Mouse (Mus musculus) thymus, adult 2 months (tissue): Measurements from ENCODE around the gene Olfml2b. TPM values are rescaled to one million over a fixed set of nuclear protein-coding genes. Genes with fewer than 3 reads are reported as not detected.

ENCODE experiments used
- DNase-seq: peaks from one replicate; pipeline ENCODE4 v3.0.0; 2021
- H3K27ac ChIP-seq: fragments of 200-500 bp; 2 replicates; pipeline ENCODE4 v1.5.1; 2012; ENCODE audit warnings: low read length, control low read depth; ENCODE audit not compliant: control insufficient read depth, insufficient read depth
- H3K27me3 ChIP-seq: fragments of 200-500 bp; 2 replicates; pipeline ENCODE4 v1.6.1; 2012; ENCODE audit warnings: mild to moderate bottlenecking, low read length, moderate library complexity, mixed read lengths; ENCODE audit not compliant: control insufficient read depth, insufficient read depth
- H3K36me3 ChIP-seq: fragments of 200-500 bp; 2 replicates; pipeline ENCODE4 v1.6.1; 2012; ENCODE audit warnings: mild to moderate bottlenecking, low read length, moderate library complexity; ENCODE audit not compliant: control insufficient read depth, insufficient read depth
- H3K4me1 ChIP-seq: fragments of 200-500 bp; replicated peaks from 2 replicates; pipeline ENCODE4 v1.6.1; 2012; ENCODE audit warnings: low read length; ENCODE audit not compliant: control insufficient read depth, insufficient read depth
- H3K4me3 ChIP-seq: fragments of 200-500 bp; 2 replicates; pipeline ENCODE4 v1.5.1; 2012; ENCODE audit warnings: mild to moderate bottlenecking, low read length, control low read depth, moderate library complexity; ENCODE audit not compliant: control insufficient read depth, insufficient read depth
- CTCF ChIP-seq: fragments of 200-500 bp; IDR thresholded peaks from 2 replicates; pipeline ENCODE4 v1.5.1; 2012; ENCODE audit warnings: mild to moderate bottlenecking, control low read depth, low read length, moderate library complexity, borderline replicate concordance; ENCODE audit not compliant: control insufficient read depth, poor library complexity, insufficient read depth; ENCODE audit errors: extremely low read depth
- POLR2A ChIP-seq: fragments of 200-500 bp; IDR thresholded peaks from 2 replicates; pipeline ENCODE4 v1.6.1; 2012; ENCODE audit warnings: mild to moderate bottlenecking, low read length, control low read depth, moderate library complexity; ENCODE audit not compliant: control insufficient read depth, poor library complexity, insufficient read depth; ENCODE audit errors: extremely low read depth
- WGBS: fragments of 180-500 bp; shearing (Covaris S2); methylation state at CpG from one replicate; pipeline ENCODE4 v1.1.7; 2018; 5-methylcytosine and 5-hydroxymethylcytosine counted together
- polyA plus RNA-seq: library from polyadenylated mRNA; depleted of rRNA; stranded (reverse); fragments of >200 nt; gene quantifications from 2 replicates; pipeline ENCODE4 v1.2.3, GENCODE M21; 2012

Gene Olfml2b
- polyA plus RNA-seq, 1 experiment, result 4.8 TPM

DNA sequence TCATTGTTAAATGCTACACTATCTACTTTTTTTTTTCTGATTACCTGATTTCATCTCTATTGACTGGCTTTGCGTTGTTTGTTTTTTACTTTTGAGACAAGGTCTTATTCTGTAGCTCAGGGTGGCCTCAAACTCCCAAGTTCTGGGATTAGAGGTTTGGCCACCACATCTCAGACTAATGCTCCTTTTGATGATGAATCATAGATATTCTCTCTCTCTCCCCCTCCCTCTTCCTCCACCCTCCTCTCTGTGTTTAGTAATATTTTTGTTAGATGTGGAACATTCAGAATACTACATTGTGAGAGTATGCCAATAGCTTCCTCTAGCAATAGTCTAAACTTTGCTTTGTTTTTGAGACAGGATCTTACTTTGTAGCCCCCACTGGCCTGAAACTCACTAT, 20.9 kb upstream of the Olfml2b start:
- Histone ChIP-seq H3K4me1 (0 out of 2 replicates have a peak, but pooled peaks cover 2% of the 10 kb centered on the region), H3K27ac (no peak overlapping the region), H3K36me3 (no peaks in the 10 kb centered on the region), H3K27me3 (no peaks in the 10 kb centered on the region), H3K4me3 (no peak overlapping the region)
- 97% methylated on average over 1 of the region's 1 CpGs for WGBS
- TF ChIP-seq POLR2A (no peak), CTCF (no peak)
- DNase-seq, result no peak

DNA sequence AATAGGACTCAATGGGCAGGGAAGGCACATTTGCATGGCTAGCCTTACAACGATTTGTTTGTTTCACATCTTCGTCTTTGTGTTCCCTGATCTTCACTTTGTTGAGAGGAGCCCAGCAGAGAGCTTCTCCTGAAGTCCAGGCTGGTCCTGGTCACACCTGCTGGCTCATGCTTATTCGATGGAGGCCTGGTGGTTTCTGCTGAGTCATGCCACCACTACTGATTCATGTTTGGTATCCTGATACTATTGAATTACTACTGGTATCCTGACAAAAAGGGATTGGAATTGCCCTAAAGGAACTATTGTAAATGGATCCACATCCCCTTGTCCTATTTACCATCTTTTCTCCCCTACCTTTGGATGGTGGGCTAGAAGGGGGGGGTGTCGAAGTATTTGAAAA, 13.8 kb upstream of the Olfml2b start:
- no peak overlapping the region for H3K27ac ChIP-seq
- H3K4me1 ChIP-seq, result no peaks in the 10 kb centered on the region
- H3K4me3 ChIP-seq, result no peak overlapping the region
- 76% methylated on average over 4 of the region's 4 CpGs for WGBS
- H3K36me3 ChIP-seq, result no peaks in the 10 kb centered on the region
- no peaks in the 10 kb centered on the region for H3K27me3 ChIP-seq
- DNase-seq, result no peak
- TF ChIP-seq CTCF (no peak), POLR2A (no peak)

DNA sequence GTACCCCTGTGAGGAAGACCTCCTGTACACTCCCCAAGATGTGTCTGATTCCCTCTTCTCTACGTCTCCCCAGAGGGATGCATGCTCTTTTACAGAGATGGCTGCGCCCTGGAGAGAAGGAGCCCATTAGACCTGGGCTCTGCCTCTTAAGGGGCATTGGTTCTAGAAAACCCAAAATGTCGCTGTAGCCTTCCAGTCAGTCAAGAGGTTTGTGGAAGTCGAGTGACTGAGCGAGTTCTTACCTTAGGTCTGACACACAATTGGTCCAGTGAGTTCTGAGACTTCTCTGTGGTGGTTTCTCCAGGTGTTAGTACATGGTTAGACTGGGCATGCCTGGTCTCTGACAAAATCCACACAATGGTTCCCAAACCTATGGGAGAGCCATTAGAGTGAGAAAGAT, 12.8 kb upstream of the Olfml2b start:
- no peaks in the 10 kb centered on the region for H3K36me3 ChIP-seq

DNA sequence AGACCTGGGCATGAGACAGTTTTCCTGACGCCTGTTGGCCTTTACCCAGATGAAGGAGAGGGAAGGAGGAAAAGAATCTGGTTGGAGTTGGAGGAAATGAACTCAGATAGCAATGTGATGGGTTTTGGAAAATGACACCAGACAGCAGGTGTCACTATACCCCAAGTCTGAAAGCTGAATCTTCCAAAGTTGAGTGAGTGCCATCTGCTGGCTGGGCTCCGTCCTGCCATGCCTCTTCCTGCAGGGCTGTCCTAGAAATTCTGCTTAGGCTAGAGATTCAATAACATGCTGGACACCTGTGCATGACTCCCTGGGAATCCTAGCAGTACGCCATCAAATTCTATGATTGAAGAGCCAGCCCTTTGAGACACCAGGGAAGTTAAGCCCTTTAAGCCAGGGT, 11.9 kb upstream of the Olfml2b start:
- DNase-seq, result peak; percentile 78
- H3K36me3 ChIP-seq, result no peaks in the 10 kb centered on the region
- H3K4me3 ChIP-seq, result no peak overlapping the region
- WGBS, result 26% methylated on average over 3 of the region's 3 CpGs
- no peaks in the 10 kb centered on the region for H3K27me3 ChIP-seq
- H3K27ac ChIP-seq, result no peak overlapping the region
- TF ChIP-seq CTCF (peak; percentile 62; the same call in 1 of the 2 replicates), POLR2A (no peak)
- no peaks in the 10 kb centered on the region for H3K4me1 ChIP-seq

More for the DNA sequence above, 12.8 kb upstream of the Olfml2b start:
- TF ChIP-seq POLR2A (no peak), CTCF (no peak)
- no peak for DNase-seq
- no peak overlapping the region for H3K27ac ChIP-seq
- H3K4me1 ChIP-seq, result no peaks in the 10 kb centered on the region
- H3K27me3 ChIP-seq, result no peaks in the 10 kb centered on the region
- WGBS, result 95% methylated on average over 5 of the region's 5 CpGs
- H3K4me3 ChIP-seq, result no peak overlapping the region

DNA sequence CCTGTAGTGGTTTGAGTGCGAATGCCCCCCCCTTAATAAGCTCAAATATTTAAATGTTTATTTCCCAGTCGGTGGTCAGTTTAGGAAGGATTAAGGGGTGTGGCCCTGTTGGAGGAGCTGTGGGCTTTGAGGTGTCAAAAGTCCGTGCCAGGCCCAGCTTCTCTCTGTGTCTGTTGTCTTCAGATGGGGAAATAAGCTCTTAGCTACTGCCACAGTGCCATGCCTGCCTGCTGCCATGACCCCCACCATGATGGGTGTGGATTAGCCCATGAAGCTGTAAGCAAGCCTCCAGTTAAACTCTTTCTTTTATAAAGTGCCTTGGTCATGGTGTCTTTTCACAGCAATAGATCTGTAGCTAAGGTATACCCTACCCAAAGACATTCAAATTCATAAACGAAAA, 11.5 kb upstream of the Olfml2b start:
- TF ChIP-seq POLR2A, result no peak
- no peak for TF ChIP-seq CTCF
- Histone ChIP-seq H3K27me3 (no peaks in the 10 kb centered on the region), H3K36me3 (no peaks in the 10 kb centered on the region), H3K27ac (no peak overlapping the region), H3K4me3 (no peak overlapping the region), H3K4me1 (no peaks in the 10 kb centered on the region)
- DNase-seq, result no peak
- WGBS, result 88% methylated on average over 4 of the region's 4 CpGs

DNA sequence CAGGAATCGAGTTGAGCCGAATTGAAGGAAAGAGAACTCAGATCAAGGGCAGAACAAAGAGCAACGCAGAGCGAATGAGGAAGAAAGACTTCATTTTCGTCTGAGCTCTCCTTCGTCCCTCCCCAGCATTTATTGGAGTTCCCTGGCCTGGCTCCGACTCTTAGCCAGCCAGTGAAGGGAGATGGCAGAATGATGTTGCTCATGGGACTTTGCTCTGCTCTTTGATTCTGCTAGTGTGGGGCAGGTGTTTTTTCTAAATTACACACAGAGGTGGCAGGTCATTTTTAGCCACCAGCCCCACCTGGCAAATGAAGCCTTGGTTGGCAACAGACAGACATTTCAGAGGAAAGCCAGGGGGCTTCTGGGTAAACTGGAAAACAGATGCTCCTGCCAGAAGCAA, 5.4 kb upstream of the Olfml2b start:
- 87% methylated on average over 7 of the region's 7 CpGs for WGBS
- Histone ChIP-seq H3K4me3 (no peak overlapping the region), H3K27ac (no peak overlapping the region), H3K36me3 (no peaks in the 10 kb centered on the region), H3K27me3 (0 out of 2 replicates have a peak, but pooled peaks cover 2% of the 10 kb centered on the region), H3K4me1 (no peaks in the 10 kb centered on the region)
- no peak for DNase-seq
- TF ChIP-seq POLR2A (no peak), CTCF (no peak)
